Mouse (Mus musculus) erythroblast, adult 5-6 weeks (primary cell): Measurements from ENCODE around the gene Ptprt. TPM values are rescaled to one million over a fixed set of nuclear protein-coding genes. Genes with fewer than 3 reads are reported as not detected.

Source experiments
- ATAC-seq: replicated peaks from 2 replicates; pipeline ENCODE4 v1.8.0; 2016; ENCODE audit warnings: moderate number of reproducible peaks, mild to moderate bottlenecking, moderate TSS enrichment, inconsistent platforms; ENCODE audit not compliant: poor library complexity, low FRiP score, severe bottlenecking
- total RNA-seq, 2 experiments: library from RNA; stranded (forward) in 1 of 2; stranded (reverse) in 1 of 2; fragments of 150-400 nt in 1 of 2; fragments of 200-764, 138-1000 nt in 1 of 2; gene quantifications; 2 replicates each; pipeline versions ENCODE4 v1.2.3 to v1.2.4; 2015 to 2017; ENCODE audit warnings: low replicate concordance in 2 of 2

The Ptprt gene
- total RNA-seq, 2 experiments from 2014 or later = not detected

DNA sequence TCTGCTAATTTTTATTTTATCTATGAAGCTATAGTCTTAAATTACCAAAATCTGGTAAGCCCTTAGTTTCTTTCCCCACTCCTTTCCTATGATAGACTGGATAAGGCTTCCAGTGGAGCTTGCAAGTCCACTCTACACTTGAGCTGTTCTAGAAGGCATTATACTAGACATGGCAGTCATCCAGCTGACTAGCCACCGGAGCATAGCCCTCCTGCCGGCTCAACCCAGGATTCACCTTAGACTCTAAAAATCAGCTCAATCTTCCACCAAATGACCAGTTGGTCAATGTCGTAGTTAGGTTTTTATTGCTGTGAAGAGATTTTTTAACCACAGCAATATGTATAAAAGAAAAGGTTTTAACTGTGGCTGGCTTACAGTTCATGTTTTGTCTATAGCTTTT is 608.1 kb downstream of the Ptprt start:
- ATAC-seq = no peak

DNA sequence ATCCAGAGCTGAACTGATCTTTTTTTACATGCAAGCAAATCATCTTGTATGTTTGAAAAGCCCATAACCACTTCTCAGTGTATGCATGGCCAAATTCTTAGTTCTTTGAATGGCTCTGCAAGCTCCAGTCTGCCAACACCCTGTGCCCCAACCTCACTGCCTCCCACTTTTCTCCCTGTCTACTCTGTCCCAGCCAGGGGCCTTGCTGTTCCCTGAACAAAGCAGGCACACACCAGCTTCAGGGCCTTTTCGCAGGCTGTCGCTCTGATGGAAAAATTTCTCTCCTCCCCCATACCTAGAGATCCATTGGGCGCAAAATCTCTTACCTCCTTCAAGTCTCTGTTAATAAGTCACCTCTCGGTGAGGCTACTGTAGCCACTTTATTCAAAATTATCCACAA is 610.7 kb downstream of the Ptprt start:
- ATAC-seq = no peak

DNA sequence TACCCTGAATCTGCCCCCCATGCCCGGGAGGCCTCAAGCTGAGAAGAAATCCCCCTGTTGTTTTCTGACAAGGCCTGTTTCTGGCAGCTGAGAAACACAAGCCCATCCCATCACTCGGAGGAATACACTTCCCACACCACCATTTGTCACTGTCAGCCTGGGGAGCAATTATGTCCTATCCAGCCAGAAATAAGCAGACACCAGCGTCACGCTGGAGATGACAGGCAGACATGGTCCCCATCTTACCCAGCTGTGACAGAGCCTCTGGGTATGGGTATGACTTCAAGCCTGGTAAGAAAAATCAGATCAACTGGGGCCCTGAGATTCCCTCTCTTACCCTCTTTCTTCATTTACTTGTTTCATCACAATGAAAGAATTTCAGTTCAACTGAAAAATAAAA is 625.3 kb downstream of the Ptprt start:
- ATAC-seq = no peak

DNA sequence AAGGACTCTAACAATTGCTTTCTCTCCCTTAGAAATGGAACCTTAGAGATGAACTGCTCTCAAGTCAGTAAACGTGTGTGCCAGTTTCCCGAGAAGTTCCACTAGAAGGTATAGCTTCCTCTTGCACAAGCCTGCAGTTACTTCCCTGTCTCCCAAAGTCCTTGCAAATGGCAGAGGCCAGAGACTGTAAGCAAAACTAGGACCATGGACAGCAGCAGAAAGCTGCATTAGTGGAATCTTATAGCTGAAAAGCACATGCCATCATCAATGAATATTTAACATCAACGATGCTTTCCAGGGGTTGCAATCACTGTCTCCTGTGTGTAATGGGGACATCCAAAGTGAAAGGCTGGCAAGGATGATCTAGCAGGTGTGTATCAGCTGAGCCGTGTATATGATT is 629.3 kb downstream of the Ptprt start:
- no peak for ATAC-seq

DNA sequence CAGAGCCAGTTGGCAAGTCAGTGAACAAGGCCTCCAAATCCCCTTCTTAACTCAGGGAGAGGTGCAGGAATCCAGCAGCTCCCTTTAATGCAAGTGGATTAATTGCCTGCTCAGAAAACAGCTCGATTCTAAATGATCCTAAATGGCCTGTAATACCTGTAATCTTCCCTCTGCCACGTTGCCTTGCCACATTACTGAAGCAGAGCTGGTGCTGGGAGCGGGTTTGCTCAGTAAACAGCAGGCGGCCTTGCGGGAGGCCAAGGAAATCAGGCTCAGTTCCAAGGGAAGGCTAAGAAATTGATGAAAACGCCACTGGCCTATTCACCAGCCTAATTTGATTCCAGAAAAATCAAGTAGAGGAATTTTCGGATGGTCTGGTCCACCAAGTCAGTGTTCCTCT is 659.9 kb downstream of the Ptprt start:
- no peak for ATAC-seq

DNA sequence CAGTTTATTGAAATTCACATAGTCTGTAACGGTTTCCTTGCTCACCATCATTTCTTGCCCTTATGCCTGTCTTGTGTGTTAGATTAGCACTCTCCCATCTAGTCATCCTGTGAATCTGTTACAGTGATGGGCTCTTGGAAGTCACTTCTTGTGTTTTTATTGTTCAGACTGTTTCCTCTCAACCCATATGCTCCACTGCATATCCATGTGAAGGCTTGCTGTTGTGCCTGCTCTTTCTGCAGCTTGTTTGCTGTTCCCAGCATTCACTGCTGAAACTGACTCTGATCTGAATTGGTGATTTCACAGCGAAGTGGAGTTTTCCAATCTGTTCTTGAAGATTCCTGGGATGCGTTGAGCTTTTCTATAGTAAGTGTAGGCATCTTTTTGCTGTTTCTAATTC is 678.6 kb downstream of the Ptprt start:
- ATAC-seq = no peak

DNA sequence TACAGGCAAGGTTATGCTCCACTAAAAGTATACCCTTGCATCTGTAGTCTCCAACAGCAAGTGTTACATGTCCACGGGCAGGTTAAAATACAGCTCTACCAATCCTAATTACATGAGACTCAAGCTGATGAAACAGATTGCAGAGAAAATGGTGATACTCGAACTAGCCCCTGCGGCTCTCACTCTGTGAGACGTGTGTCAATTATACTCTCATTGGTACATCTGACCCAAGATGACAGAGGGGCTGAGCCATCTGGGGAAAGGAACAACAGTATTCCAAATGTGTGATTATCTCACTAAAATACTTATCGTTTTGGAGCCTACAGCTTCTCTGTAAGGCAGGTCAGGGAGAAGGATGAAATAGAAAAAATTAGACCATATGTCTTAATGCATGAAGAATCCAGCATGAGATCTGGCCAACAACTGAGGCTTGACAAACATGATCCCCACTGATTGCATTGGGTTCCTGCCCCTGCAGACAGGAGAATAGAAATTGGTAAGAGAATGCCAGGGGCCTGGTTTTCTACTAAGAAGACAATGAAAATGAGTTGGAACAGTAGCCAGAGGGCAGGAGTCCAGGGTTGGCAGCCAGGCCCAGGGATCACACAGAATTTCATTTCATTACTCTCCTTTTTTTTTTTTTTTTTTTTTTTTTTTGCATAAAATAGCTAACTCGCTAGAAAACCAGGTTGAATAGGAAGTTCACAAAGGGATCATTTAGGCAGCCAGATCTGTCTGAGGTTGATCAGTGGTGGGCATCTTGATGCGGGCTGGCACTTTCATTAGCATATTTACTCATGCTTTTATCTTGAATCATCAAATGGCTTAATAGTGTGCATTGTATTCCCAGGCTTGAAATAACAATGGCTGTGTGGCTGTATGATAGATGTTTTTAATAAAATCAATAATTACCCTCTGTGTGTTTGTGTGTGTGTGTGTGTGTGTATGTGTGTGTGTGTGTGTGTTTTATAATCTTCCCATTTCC is 699.5 kb downstream of the Ptprt start:
- ATAC-seq = no peak

DNA sequence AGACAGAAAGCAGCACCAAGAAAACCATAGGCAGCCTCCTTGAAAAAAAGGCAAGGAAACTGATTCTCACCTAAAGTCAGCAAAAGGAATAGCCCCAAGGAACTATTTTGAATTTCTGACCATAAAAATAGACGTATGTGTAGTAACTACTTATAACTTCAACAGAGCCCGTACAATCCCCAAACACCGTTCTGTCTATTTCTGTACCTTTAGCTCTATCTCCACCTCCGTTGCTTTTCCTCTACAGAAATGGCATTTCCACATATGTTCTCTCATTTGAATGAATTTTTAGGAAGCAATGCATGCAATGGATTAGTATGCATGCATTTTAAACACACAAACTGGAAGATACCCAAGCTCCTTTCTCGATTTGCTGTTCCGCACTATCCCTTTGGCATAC is 715.5 kb downstream of the Ptprt start:
- no peak for ATAC-seq

DNA sequence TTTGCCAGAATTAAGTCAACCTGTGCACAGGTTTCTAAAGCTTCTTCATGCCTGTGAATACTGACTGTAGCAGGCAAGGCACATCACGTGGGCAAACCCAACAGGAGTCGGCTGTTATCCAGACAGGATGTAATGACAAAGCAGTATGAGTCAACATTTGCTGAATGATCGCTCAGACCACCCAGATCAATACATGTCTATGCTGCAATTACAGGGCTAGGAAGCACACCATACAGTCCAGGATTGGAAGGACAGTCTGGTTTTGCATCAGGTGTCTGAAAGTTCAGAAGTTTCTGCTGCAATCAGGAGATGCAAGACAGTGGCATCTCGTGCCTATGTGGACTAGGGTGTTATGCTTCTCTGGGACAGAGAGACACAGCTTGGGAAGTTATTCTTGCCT is 716.3 kb downstream of the Ptprt start:
- no peak for ATAC-seq

DNA sequence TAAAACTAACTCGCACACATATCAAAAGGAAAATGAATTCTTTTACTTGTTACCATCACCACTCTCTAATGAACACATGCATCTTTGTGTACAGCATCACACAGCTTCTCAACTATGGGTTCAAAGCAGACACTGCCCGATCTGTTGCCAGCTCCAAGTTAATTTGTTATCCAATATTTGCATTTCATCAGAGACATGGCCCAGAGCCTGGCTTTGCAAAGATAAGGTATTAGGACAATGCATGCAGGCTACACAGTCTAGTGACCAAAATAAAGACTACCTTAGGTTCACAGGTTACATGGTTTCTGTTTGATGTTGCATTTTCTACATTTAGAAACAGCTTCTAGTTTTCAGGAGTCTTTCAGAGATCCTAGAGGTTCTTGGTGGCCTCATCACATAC is 719.0 kb downstream of the Ptprt start:
- ATAC-seq = no peak

DNA sequence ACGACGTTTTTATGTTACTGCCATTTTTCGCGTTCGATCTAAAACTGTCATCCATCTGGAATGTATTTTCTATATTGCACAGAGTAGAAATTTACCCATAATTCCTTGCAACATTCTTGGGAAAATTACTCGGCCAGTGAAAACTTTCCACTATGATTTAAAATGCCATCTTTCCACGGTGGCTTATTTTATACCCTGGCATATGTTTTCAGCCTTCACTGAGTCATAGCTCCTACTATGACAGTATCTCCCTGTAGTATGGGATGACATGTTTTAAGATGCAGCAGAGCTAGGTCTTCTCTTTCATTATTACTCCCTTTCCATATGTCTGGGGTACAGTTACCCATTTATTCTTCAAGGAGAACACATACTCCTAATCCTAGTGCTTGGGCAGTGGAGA is 753.7 kb downstream of the Ptprt start:
- ATAC-seq = no peak

DNA sequence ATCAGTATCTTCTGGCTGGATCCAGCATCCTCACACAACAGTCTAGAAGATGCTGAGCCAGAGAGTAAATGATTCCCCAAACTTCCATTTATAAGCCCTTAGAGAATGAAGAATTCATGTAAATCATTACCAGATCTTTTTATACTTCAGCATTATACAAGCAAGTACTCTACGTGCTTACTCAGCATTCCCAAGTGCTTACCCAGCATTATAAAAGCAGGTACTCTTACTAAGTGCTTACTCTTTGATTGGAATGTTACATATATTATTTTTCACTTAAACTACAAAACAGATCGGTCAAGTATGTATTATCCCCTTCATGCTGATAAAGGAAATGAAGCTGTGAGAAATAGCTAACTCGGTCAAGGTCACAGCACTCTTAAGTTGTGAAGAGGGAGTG is 758.8 kb downstream of the Ptprt start:
- no peak for ATAC-seq

DNA sequence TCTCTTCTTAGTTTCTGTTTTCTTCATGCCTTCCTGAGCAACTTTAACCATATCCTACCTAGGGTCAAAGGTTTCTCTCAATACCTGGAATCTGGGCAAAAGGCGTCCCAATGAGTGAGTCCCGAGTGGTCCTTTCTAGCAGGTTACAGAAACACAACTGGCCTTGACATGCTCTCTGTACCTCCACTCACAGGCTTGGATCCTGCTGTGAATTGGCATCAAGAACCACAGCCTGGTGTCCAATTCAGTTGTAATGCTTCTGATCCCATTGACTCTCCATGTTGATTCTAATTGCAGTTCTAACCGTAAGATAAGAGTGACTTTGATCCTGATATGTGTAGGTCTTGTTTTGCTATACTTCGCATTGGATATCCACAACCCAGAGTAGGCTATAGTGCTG is 776.5 kb downstream of the Ptprt start:
- ATAC-seq = no peak

DNA sequence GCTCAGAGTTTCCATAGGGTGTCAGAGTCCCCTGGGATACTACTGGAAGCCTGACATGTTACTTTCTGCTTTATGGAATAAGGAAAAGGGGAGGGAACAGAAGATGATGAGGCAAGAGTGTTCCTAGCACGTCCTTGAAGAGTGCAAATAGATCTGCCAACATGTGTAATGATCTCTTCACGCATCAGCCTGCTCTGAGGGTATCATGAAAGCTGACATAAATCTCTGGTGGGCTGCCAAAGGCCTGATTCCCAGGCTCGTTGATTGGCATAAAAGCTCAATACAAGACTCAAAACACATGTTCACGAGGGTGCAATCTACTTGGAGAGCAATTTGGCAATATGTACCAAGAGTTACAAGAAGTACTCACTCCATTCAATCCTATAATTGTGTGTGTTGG is 778.4 kb downstream of the Ptprt start:
- ATAC-seq = no peak

DNA sequence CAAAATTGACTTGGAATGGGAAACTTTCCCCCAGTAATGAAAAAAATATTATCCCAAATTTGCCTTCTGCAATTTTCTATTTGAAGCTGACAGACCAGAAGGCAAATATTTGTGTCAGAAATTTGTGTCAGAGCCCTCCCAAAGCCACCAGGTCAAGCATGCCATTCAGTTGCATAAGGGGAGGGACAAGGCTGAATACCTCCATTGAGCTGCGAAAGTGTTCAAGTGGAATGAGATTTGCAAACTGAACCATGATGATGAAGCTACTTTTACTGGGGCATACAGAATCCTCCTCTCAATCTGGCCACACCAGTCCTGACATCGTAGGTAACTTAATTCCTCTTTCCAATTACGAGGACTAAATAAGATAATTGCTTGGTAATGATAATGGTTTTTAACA is 780.0 kb downstream of the Ptprt start:
- no peak for ATAC-seq

DNA sequence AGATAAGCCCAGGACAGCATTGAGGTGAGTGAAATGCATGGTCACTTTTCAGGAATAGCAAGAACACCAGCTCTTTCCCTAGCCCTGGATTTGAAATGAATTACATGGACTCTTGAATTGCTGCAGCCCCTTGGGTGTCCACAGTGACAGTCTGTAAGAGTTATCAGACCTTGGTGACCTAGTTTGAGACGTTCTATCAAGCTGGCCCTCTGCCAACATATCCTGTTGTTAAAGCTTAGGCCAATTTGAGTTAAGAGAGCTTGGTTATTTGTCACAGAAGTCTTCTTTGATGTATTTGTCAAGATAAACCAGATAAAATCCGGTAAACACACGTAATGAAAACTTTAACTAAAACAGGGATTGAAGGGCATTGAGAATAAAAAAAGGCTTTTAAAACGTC is 795.7 kb downstream of the Ptprt start:
- no peak for ATAC-seq

DNA sequence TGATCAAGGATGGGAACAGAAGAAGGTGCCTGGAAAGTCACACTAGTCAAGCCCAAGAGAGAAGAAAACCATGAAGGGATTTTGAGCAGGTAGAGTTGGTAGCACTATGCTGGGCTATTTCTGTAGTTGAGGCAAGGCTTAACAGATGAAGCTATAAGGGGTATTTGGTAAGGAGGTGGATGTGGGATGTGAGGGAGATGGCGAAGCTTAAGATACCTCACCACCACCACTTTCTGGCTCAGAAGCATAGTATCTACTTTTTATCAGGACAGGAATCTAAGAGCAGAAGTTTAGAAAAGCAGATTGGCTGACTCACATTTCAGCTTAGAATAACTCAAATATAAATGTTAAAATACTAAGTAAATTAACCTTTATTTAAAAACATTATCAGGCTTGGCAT is 802.1 kb downstream of the Ptprt start:
- ATAC-seq = no peak

DNA sequence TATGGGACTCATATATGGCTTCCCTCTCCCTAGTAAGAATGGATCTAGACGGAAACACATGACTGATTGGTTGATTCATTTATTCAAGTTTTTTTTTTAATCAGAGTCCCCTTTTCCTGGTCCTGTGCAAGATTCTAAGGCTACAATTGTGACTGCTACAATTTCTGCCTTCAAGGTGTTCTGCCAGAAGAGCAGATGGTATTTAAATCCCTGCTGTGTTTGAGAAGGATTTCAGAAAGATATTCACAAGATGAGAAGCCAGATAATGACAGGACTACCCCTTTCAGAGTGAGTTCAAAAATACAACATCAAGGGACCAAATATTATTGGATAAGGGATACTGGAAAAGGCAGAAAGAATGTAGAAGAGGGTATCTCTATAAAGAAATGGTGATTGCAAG is 802.6 kb downstream of the Ptprt start:
- no peak for ATAC-seq

DNA sequence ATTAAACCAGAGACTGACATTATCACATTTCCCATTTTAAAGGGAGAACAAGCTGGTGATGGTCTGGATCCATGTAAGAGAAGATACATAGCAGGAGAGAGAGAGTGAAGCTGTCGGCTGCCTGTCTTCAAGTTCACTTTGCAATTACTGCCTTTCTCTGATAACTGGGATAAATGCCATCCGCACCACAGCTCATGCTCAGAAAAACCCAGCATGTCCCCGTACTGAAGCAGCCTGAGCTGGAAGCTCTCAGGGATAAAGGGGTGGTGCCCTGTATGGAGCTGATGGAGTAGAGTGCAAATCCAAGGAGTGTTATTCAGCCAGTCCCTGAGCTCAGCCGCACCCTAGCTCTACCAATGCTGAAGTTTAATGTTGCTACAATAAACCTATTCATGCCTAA is 825.9 kb downstream of the Ptprt start:
- no peak for ATAC-seq

DNA sequence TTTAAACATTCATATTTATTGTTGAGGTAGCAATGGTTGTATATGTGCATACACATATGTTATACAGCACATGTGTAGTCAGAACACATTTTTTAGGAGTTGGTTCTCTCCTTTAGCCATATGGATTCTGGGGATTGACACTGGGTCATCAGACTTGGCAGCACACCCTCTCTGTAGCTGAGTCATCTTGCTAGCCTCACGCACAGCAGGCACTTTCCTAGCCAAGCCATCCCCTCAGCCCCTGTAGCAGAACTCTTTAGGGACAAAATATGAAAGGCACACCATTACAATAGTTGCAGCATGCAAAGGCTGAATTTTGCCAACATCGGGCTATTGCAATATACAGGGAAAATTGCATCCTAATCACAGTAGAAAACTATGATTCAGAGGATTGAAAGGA is 827.1 kb downstream of the Ptprt start:
- ATAC-seq = no peak

DNA sequence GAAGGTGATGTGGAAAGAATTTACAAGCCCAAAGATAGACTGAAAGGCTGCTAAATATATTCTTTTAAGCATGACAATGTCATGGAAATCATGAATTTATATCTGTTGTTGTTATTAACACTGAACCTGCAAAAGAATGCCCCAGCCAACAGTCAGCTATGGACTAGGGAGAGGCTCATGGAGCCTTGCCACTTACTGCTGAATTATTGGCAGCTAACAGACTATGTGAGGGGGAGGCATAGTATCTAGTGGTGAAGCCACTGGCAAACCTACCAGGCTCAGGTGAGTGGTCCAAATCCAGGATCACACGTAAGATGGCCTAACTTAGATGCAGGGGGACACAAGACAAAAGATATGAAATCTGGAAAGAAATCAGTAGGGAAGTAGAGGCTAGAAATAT is 847.6 kb downstream of the Ptprt start:
- ATAC-seq = no peak
